Comparison of ENCODE assay signal across 15 mouse cellular contexts in genomic region chr12:99622238-99622637, GRCm38 (mm10).
"Had no signal": no experiment of that assay in that cellular context is flagged by ENCODE, and none has a peak within 500 bp of the region (broad histone marks: within the 10 kb centered on the region; RNA-seq: fewer than 3 reads in every experiment).

No protein-coding gene starts in this region.

- H3K9me3 ChIP-seq: neural tube, embryonic 15.5 days; stomach, embryonic 15.5 days had no signal

- H3K4me2 ChIP-seq: neural tube, embryonic 15.5 days; stomach, embryonic 15.5 days had no signal

- H3K36me3 ChIP-seq: neural tube, embryonic 15.5 days; stomach, embryonic 15.5 days had no signal

- H3K27ac ChIP-seq: neural tube, embryonic 15.5 days; stomach, embryonic 15.5 days; stomach, postnatal 0 days had no signal

- H3K9ac ChIP-seq: neural tube, embryonic 15.5 days; stomach, embryonic 15.5 days had no signal

- DNase-seq: retina, postnatal 1 day; right cerebral cortex, adult 18-20 months; right cerebral cortex, postnatal 14 days; right cerebral cortex, postnatal 25 days; right cerebral cortex, postnatal 4 days; spleen, adult 18-20 months; thymus, adult 18-20 months; thymus, adult 2 months; thymus, postnatal 14 days; thymus, postnatal 25 days; thymus, postnatal 36 days; thymus, postnatal 4 days had no signal

- H3K27me3 ChIP-seq: neural tube, embryonic 15.5 days; stomach, embryonic 15.5 days had no signal

- H3K4me3 ChIP-seq: neural tube, embryonic 15.5 days; stomach, embryonic 15.5 days had no signal
